Mouse (Mus musculus): Measurements from ENCODE around the gene Mtor.

Gene Mtor

DNA sequence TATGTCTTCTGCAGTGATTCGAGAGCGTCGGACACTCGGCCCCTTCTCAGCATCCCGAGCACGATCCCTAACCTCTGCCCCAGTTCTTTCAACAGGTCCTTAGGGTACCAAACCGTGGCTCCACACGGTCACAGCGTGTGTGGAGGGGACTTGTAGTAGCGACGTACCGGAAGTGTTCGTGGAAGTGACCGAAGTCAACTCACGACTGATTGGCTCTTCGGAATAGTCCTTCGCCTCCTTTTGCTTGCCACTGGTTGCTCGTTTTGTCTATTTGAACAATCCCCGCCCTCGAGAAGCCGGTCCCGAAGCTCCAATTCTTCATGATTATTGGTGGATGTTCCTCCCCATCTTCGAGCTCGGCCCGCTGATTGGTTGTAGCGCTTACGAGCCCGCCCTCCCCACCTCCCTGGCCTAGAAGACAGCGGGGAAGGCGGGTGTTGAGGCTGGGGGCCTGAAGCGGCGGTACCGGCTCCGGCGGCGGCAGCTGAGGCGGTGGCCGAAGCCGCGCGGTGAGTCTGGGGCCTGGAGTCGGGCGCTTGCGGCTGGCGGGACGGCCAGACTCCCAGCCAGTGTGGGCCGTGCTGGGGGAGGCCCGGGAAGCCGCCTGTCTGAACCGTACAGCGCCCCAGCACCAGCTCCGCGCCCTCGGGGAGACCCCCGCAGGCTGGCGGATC lies at the start of gene Mtor:
Gene Mtor, plus strand, starts transcription at position 433 of the 674 bp plus-strand sequence.
- peak; percentile 96 for DNase-seq (ENCODE audit: low spot score)

- DNase-seq (ENCODE audit: low spot score) = no peak
These were observed 48.8 kb upstream of the Mtor start for GRCm38 (mm10) chr4:148399437-148400094.

DNA sequence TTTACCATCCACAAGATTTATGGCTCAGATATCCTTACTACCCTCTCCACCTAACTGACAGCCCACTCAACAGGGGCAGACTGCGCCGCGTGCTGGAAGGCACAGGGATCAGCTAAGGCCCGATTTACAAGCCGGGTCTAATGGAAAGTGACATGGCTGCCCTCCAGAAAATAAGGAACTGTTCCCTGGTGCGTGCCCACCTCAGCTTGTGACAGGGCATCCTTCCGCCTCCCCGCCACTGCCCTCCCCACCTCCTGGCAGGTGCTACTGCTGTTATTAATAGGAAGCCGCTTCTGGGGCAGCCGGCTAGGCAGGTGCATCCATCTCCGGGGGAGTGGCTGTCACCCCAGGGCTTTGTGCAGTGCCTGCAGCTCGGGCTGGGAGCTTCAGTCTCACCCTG lies 45.0 kb upstream of the Mtor start:
- no peak for DNase-seq (ENCODE audit: low spot score)

DNA sequence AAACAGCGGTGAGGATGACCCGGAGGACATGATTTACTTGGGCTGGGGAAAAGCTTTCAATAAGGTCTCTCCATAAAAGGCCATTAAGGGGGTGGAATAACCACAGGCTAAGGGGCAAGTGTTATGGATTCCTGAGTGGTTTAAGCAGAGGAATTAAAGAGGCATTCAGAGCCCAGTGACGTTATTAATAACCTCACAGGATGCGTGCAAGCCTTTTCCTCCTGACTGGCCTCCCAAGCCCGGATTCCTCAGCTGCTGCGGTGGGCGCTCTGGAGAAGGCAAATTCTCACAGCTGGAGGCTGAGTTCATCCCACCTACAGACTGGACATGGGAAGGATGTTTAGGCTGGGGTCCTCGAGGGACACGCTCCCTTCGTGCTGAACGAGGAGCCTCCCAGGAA lies 43.7 kb upstream of the Mtor start:
- no peak for DNase-seq (ENCODE audit: low spot score)

- no peak for DNase-seq (ENCODE audit: low spot score)
These were observed 43.1 kb upstream of the Mtor start for GRCm38 (mm10) chr4:148405255-148405788.

GRCm38 (mm10) chr4:148408256-148408975 lies 40.0 kb upstream of the Mtor start:
- no peak for DNase-seq (ENCODE audit: low spot score)

DNA sequence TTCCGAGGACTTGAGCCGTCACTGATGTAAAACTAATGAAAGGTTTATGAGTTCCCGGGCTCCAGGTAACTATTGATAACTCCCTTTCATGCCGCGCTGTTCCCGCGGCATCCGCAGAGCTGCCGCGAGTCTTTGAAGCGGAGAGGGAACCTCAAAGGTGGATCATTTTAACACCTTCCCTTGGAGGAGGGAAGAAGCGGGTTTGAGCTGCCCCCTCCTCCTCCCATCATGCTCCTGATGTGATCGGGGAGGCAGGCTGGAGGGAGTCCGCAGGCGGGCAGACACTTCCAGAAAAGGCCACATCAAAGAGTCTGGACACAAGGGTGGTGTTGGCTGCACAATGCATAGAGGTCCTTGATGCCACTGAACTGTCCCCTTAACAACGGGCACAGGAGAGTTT lies 32.8 kb upstream of the Mtor start:
- no peak for DNase-seq (ENCODE audit: low spot score)

DNA sequence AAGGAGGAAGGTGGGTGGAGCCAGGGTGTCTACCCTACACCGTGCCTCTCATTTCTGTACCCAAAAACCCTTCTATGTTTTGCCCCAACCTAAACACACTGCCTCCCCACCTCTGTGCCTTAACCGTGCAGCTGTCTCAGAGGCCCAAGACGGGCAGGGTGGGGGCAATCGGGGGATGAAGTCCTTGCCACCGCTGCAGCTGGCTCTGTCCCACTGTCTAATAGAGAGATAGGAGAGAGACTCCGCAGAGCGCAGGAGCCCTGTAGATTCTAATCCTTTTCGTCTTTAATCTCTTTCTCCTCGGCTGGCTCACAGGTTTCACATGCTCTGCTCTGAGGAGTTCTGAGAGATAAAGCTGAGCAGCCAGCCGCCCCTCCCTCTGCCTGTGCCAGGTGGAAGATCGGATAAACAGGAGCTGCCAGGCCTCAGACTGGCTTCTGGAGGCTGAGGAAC lies 31.3 kb upstream of the Mtor start:
- no peak for DNase-seq (ENCODE audit: low spot score)

- DNase-seq (ENCODE audit: low spot score) = no peak
These were observed 30.9 kb upstream of the Mtor start for GRCm38 (mm10) chr4:148417559-148417958.

DNA sequence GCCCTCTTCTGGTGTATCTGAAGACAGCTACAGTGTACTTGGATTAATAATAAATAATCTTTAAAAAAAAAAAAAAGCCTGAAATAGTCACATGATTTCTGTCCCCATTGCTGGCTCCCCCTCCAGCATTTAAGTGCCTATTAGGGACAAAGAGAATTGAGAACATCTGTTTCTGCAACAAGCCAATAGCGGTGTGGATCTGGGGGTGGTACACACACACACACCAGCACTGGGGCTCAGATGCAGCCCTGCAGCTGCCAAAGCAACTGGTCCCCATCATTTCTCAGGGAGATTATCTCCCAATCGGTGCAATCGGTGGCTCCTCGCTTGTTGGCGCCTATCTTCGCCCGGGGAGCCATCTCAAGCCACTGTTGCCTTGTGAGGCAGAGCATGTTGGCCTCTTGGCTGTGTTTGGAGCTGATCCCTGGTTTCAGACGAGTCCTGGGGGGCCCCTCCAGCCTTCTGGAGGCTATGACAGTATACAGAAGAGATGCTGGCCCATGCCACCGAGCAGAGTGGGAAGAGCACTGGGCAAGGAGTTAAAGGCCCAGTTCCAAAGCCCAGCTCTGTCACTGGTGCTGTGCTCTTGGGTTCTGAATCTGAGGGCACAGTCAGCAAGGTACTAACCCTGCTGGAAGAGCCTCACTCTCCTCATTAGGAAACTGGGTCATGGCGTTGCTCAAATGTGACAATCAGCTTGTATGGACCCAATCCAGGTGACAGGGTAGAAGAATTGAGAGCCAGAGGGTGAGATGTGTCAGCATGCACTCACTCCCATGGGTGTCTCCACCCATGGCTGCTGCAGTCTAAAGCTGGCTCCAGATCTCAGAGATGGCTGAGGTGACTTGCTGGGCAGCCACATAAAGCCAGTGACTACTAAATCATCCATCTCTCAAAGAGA lies 21.2 kb upstream of the Mtor start:
- DNase-seq (ENCODE audit: low spot score) = no peak

- DNase-seq (ENCODE audit: low spot score) = no peak
These were observed 19.9 kb upstream of the Mtor start for GRCm38 (mm10) chr4:148428544-148428943.

DNA sequence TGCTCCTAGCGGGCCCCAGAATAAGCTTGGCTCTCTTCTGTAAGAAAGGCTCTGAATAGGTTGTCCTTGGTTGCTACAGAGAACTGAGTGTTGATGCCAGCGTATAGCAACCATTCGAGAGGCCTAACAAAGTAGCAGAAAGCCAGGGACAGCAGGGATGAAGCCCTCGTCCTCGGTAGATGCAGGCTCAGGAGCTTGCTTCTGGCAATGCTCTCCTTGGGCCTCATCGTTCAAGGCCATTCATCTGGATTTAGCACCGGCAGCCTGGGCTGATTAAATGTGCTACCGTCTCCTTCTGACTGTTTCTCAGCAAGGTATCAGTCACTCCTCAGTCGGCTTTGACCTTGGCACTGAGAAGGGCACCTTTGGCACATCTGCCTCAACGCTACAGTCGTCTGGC lies 19.3 kb upstream of the Mtor start:
- no peak for DNase-seq (ENCODE audit: low spot score)

GRCm38 (mm10) chr4:148429686-148430085 lies 18.7 kb upstream of the Mtor start:
- no peak for DNase-seq (ENCODE audit: low spot score)

DNA sequence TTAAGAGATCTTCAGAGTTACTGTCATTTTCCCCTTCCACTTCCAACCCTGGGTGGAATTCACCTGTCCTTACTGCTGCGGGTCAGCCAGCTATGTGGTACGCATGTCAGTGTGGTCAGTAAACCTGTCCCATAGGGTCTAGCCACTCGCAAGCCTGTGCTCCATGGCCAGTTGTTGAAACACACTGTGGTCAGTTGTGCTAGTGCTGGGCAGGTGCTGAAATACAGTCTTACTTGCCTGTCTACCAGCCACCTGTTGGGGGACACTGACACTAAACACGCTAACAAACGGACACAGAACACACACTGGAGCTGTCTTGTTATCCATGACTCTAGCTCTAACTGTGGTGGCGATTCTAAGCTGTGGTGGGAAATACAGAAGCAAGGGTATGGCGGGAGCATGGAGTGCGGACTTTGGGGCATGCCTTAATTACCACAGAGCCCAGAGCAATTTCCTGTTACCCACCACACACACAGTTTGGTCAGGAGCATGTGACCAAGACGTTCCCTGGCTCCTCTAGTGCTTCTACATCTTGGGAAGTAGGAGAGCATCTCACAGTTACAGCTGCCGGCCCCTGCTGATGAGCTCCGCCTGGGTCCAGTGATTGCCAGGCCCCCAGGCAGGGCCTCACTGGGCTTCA lies 17.4 kb upstream of the Mtor start:
- DNase-seq (ENCODE audit: low spot score) = no peak

GRCm38 (mm10) chr4:148432488-148432887 lies 15.9 kb upstream of the Mtor start:
- no peak for DNase-seq (ENCODE audit: low spot score)

DNA sequence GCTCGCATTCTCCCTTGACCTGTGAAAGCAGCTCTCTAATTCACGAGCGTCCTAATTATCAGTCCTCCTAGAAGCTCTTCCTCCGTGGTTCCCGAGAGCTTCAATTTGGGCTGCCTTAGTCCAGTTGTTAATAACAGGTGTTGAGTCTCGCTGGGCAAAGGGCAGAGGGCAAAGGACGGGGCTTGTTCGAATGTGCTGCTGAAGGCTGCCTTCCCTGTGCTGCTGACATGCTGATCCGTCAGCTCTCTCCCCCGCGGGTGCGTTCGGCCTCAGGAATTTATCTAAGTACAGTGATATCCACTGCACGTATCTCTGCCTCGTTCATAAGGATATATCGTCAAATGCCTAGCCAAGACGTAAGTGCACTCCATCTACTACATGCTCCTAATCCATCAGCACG lies 15.1 kb upstream of the Mtor start:
- DNase-seq (ENCODE audit: low spot score) = no peak

GRCm38 (mm10) chr4:148433813-148434212 lies 14.6 kb upstream of the Mtor start:
- DNase-seq (ENCODE audit: low spot score) = no peak

DNA sequence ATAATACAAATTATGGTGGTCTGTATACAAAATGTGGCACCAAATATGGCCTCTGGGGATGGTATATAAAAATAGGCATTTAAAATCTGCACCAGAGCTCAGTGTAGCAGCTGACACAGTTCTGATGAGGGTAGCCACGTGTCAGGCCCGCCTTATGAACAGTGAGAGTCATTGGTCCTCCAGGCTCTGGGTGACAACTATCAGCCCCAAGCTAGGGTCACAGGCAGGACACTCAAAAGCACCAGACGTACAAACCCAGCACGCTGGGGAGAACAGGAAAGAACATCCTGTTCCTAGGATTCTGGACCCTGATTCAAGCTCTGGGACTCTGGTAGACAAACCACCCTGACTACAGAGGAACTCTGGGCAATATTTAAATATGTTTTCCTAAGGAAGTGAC lies 13.9 kb upstream of the Mtor start:
- DNase-seq (ENCODE audit: low spot score) = no peak

DNA sequence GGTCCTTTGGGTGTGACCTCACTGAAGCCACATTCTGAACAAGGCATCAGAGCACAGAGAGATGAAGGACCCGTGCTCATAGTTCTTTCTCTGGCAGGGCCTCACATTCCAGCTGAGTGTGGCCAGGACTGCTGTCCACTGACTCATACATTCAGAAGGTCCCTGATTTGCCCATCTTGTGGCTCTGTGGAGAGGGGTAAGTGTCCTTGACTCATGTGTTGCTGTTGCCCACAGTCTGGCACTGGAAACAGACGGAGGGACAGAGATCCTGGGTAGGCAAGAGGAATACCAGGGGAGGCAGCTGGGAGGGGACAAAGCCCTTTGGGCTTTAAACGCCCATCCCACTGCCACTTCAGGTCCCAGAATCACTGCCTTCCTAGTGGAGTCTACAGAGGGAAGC lies 13.3 kb upstream of the Mtor start:
- no peak for DNase-seq (ENCODE audit: low spot score)

GRCm38 (mm10) chr4:148435657-148436330 lies 12.6 kb upstream of the Mtor start:
- no peak for DNase-seq (ENCODE audit: low spot score)

DNA sequence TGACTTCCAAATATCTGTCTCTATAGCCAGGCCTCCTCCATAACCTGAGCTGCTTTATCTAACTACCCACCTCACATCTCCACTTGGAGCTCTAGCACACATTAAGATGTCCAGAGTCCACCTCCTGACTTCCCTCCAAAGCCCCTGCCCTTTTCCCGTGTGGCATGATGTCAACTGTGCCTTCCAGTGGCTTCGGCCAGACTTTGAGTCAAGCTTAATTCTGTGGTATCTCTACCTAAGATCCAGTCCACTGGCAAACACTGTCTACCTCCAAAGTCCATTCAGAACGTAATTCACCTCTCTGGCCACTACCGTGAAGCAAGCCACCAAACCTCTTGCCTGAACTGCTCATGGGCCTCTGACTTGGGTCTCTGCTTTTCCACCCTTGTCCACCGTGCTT lies 6.5 kb upstream of the Mtor start:
- no peak for DNase-seq (ENCODE audit: low spot score)
